Mouse (Mus musculus): ENCODE measurements around the gene Naip1. TPM values are rescaled to one million over a fixed set of nuclear protein-coding genes. Genes with fewer than 3 reads are reported as not detected.
"Not testable (repeated sequence)": the region's sequence is repeated elsewhere in the genome, so short reads cannot be mapped to it uniquely, and the experiment has no call there.

Gene Naip1
- polyA plus RNA-seq, 1 experiment = not detected

DNA sequence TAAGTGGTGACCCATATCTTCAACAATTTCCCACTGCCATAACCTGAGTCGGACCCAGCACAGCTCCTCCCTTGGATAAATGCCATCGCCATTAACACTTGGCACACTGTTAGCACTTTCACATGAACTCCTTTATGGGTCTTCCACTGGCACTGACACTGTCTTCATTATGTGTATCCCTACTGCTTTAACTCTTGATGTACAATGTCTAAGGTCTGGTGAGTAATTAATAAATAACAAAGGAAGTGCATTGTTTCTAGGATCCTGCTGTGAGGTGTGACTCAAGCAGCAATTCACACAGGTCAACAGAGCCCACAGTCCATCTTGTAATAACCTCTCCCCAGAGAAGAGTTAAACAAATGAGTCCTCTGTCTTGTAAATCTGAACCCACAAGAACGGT is 8.7 kb upstream of the Naip1 start:
- Histone ChIP-seq H3K4me3 (ENCODE audit: insufficient read depth, low read length) (no peak overlapping the region), H3K4me1 (ENCODE audit: control insufficient read depth, insufficient read depth, low read length) (peaks cover 5% of the 10 kb centered on the region; the same call in 1 of the 2 replicates), H3K27ac (ENCODE audit: insufficient read depth, low read length) (no peak overlapping the region)
- no peak for TF ChIP-seq POLR2A (IDR thresholded peaks at IDR 0.05; ENCODE audit: low read depth, low read length)

GRCm38 (mm10) chr13:100449495-100449894 is 3.2 kb downstream of the Naip1 start:
- TF ChIP-seq CTCF (IDR thresholded peaks at IDR 0.05; ENCODE audit: borderline replicate concordance, insufficient read depth, low read length) (no peak), POLR2A (IDR thresholded peaks at IDR 0.05; ENCODE audit: low read depth, low read length) (no peak)
- Histone ChIP-seq H3K4me1 (ENCODE audit: control insufficient read depth, insufficient read depth, low read length) (no peaks in the 10 kb centered on the region), H3K4me3 (ENCODE audit: insufficient read depth, low read length) (no peak overlapping the region), H3K27ac (ENCODE audit: insufficient read depth, low read length) (no peak overlapping the region)

DNA sequence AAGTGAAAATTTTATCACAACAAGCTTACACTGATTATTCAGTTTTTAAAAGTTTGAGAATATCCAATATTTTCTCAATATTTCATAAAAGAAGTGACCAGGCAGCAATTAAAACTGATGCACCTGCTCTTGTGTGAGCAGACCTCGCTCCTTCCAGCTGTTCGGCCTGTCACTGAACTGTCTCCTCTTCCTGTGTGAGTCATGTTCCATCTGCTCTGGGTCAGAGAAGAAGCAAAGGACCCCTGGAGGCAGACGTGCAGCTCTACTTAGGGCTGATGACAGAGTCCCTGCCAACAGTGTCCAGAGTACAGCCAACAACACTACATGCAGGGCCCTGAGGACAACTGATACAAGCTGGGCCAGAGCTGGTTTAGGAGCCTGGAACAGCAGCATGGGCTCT is 12.6 kb downstream of the Naip1 start:
- Histone ChIP-seq H3K4me3 (ENCODE audit: insufficient read depth, low read length) (no peak overlapping the region), H3K4me1 (ENCODE audit: control insufficient read depth, insufficient read depth, low read length) (no peaks in the 10 kb centered on the region; the same call in 1 of the 2 replicates), H3K27ac (ENCODE audit: insufficient read depth, low read length) (no peak overlapping the region)
- TF ChIP-seq CTCF (IDR thresholded peaks at IDR 0.05; ENCODE audit: borderline replicate concordance, insufficient read depth, low read length) (no peak), POLR2A (IDR thresholded peaks at IDR 0.05; ENCODE audit: low read depth, low read length) (no peak)

- no peak for TF ChIP-seq POLR2A (IDR thresholded peaks at IDR 0.05; ENCODE audit: low read depth, low read length)
- no peak for TF ChIP-seq CTCF (IDR thresholded peaks at IDR 0.05; ENCODE audit: borderline replicate concordance, insufficient read depth, low read length)
- Histone ChIP-seq H3K4me1 (ENCODE audit: control insufficient read depth, insufficient read depth, low read length) (no peaks in the 10 kb centered on the region; the same call in 1 of the 2 replicates), H3K4me3 (ENCODE audit: insufficient read depth, low read length) (no peak overlapping the region), H3K27ac (ENCODE audit: insufficient read depth, low read length) (peak overlapping the region; percentile 18; the same call in 1 of the 2 replicates)
These were observed 14.0 kb downstream of the Naip1 start for GRCm38 (mm10) chr13:100438701-100439100.

DNA sequence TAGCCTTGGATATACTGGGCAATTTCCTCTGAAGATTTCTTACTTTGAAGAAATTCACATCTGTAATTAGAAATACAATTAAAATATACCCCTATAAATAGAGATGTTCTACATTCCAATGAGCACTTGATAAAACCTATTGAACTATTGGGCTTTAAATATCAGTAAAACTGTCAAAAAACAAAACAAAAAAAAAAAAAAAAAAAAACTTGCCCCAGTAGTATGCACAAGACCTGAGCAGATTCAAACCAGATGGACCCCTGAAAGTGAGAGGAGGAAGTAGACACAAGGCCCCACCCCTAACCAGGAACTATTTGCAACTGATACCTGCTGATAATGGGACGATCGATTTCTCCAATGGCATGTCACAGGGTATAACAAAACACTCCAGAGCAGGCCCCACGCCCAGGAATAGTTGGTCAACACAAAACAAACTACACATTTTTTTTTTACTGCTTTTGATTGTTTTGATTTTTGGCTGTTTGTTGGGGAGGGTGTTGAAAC is 15.3 kb downstream of the Naip1 start:
- no peak overlapping the region for H3K4me3 ChIP-seq (ENCODE audit: insufficient read depth, low read length)
- no peaks in the 10 kb centered on the region; the same call in 1 of the 2 replicates for H3K4me1 ChIP-seq (ENCODE audit: control insufficient read depth, insufficient read depth, low read length)
- no peak for TF ChIP-seq POLR2A (IDR thresholded peaks at IDR 0.05; ENCODE audit: low read depth, low read length)
- no peak for TF ChIP-seq CTCF (IDR thresholded peaks at IDR 0.05; ENCODE audit: borderline replicate concordance, insufficient read depth, low read length)
- H3K27ac ChIP-seq (ENCODE audit: insufficient read depth, low read length) = no peak overlapping the region

GRCm38 (mm10) chr13:100436556-100437163 is 16.0 kb downstream of the Naip1 start:
- H3K4me1 ChIP-seq (ENCODE audit: control insufficient read depth, insufficient read depth, low read length); H3K27ac ChIP-seq (ENCODE audit: insufficient read depth, low read length); H3K4me3 ChIP-seq (ENCODE audit: insufficient read depth, low read length): not testable (repeated sequence)

DNA sequence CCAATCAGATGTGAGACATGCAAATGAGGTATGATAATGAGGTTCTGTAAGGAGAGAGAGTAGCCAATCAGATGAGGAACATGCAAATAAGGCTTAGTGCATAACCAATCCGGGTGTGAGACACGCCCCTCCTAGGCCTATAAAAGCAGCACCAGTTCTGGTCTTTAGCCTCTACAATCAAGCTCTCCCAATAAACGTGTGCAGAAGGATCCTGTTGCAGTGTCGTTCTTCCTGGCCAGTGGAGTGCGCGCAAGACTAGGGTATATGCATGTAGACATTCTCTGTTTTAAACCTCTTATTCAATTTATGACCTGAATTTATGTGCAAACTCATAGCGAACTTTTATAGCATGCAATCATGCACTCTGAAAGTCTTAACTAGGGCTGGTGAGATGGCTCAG is 32.7 kb downstream of the Naip1 start:
- not testable (repeated sequence) for H3K27ac ChIP-seq (ENCODE audit: insufficient read depth, low read length); H3K4me3 ChIP-seq (ENCODE audit: insufficient read depth, low read length); H3K4me1 ChIP-seq (ENCODE audit: control insufficient read depth, insufficient read depth, low read length)

DNA sequence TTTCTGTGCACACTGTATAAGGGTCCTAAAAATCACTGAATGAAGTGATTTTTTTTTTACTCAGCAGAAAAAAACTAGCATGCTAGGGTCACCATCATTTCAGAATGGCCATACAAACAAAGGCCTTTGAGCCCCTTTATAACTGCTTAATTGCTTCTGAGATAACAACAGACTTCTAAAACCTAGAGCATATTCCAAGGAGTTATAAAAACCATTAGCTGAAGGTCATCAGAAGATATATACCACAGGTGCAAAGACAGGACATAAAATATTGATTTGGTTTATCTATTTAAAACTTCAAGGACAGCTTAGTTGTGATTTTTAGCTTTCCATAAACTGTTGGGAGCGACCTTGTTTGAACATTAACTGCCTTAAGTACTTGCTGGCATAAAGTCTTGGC is 38.2 kb downstream of the Naip1 start:
- Histone ChIP-seq H3K4me1 (ENCODE audit: control insufficient read depth, insufficient read depth, low read length) (no peaks in the 10 kb centered on the region), H3K27ac (ENCODE audit: insufficient read depth, low read length) (no peak overlapping the region), H3K4me3 (ENCODE audit: insufficient read depth, low read length) (no peak overlapping the region)
- TF ChIP-seq CTCF (IDR thresholded peaks at IDR 0.05; ENCODE audit: borderline replicate concordance, insufficient read depth, low read length) = no peak
- TF ChIP-seq POLR2A (IDR thresholded peaks at IDR 0.05; ENCODE audit: low read depth, low read length) = no peak

DNA sequence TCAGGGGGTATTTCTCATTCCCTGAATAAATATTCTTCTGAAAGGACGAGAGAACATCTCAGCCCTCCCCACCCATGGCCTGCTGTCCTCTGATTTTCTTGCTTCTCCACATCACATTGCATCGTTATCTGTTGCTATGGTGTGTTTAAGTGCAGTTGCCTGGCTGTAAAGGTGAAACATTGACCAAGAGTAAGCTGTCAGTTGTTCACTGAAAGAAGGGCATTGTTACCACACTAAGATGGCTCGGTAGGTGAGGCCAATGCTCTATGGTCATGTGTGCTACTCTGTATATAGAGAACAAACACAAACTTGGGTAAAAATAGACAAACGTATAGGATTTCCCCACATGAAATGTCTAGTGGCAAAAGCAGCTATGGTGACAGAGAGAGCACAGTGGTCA is 42.8 kb downstream of the Naip1 start:
- no peak overlapping the region for H3K27ac ChIP-seq (ENCODE audit: insufficient read depth, low read length)
- no peak overlapping the region for H3K4me3 ChIP-seq (ENCODE audit: insufficient read depth, low read length)
- no peak for TF ChIP-seq CTCF (IDR thresholded peaks at IDR 0.05; ENCODE audit: borderline replicate concordance, insufficient read depth, low read length)
- TF ChIP-seq POLR2A (IDR thresholded peaks at IDR 0.05; ENCODE audit: low read depth, low read length) = no peak
- H3K4me1 ChIP-seq (ENCODE audit: control insufficient read depth, insufficient read depth, low read length) = no peaks in the 10 kb centered on the region

GRCm38 (mm10) chr13:100409181-100409580 is 43.5 kb downstream of the Naip1 start:
- H3K4me1 ChIP-seq (ENCODE audit: control insufficient read depth, insufficient read depth, low read length) = no peaks in the 10 kb centered on the region
- no peak overlapping the region for H3K4me3 ChIP-seq (ENCODE audit: insufficient read depth, low read length)
- no peak overlapping the region for H3K27ac ChIP-seq (ENCODE audit: insufficient read depth, low read length)
- TF ChIP-seq CTCF (IDR thresholded peaks at IDR 0.05; ENCODE audit: borderline replicate concordance, insufficient read depth, low read length) = no peak
- no peak for TF ChIP-seq POLR2A (IDR thresholded peaks at IDR 0.05; ENCODE audit: low read depth, low read length)

GRCm38 (mm10) chr13:100408242-100408641 is 44.4 kb downstream of the Naip1 start:
- no peak overlapping the region for H3K4me3 ChIP-seq (ENCODE audit: insufficient read depth, low read length)
- H3K4me1 ChIP-seq (ENCODE audit: control insufficient read depth, insufficient read depth, low read length) = no peaks in the 10 kb centered on the region
- TF ChIP-seq POLR2A (IDR thresholded peaks at IDR 0.05; ENCODE audit: low read depth, low read length) (no peak), CTCF (IDR thresholded peaks at IDR 0.05; ENCODE audit: borderline replicate concordance, insufficient read depth, low read length) (no peak)
- no peak overlapping the region for H3K27ac ChIP-seq (ENCODE audit: insufficient read depth, low read length)

DNA sequence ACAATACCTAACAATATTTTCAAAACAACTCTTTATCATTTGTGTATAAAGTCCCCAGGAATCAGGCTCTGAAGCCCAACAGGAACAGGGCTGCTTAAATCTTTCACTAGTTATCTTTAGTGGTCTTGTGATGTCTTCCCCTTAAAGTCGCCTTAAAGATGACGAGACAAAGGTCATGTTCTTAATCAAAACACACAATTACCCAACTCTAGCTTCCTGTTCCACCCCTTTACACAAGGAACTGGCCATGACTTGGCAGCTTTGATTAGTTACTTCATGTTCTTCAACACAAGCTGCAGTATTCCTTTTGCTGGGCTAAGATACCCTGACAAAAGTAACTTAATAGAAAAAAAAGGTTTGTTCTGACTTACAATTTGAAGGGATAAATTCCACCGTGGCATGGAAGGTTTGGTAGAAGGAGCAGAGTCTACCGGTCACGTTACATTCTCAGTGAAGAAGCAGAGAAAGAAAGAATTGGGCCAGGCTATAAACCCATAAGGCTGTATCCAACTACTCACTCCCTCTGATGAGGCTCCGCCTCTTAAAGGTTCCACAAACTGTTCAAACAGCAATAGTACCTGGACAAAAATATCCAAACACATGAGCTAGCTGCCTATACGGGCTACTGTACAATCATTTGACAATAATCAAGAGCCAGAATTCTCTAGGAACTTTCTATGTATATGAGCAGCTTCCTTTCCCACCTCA is 49.6 kb downstream of the Naip1 start:
- H3K4me1 ChIP-seq (ENCODE audit: control insufficient read depth, insufficient read depth, low read length); H3K4me3 ChIP-seq (ENCODE audit: insufficient read depth, low read length); H3K27ac ChIP-seq (ENCODE audit: insufficient read depth, low read length): not testable (repeated sequence)

- not testable (repeated sequence) for H3K4me1 ChIP-seq (ENCODE audit: control insufficient read depth, insufficient read depth, low read length); H3K4me3 ChIP-seq (ENCODE audit: insufficient read depth, low read length); H3K27ac ChIP-seq (ENCODE audit: insufficient read depth, low read length)
These were observed 61.6 kb downstream of the Naip1 start for GRCm38 (mm10) chr13:100391021-100391420.

All from embryonic fibroblast, embryonic 13.5 days (primary cell).